Mouse (Mus musculus): ENCODE results near the gene Chchd6. TPM values are rescaled to one million over a fixed set of nuclear protein-coding genes. Genes with fewer than 3 reads are reported as not detected.
A peak's percentile ranks its signal among the peaks of the same experiment; 100 is the strongest.

The Chchd6 gene
- polyA plus RNA-seq, 1 experiment from 2014 or later = 145 TPM

- Histone ChIP-seq H3K27ac (replicated peaks) (peak overlapping the region; percentile 71), H3K4me3 (peak overlapping the region; percentile 92; the same call in 1 of the 2 replicates), H3K4me1 (peaks cover 68% of the 10 kb centered on the region), H3K27me3 (0 out of 2 replicates have a peak, but pooled peaks cover 3% of the 10 kb centered on the region), H3K4me2 (replicated peaks) (peak overlapping the region; percentile 90), H3K9ac (replicated peaks) (no peak overlapping the region), H3K36me3 (0 out of 2 replicates have a peak, but pooled peaks cover 5% of the 10 kb centered on the region), H3K9me3 (no peaks in the 10 kb centered on the region)
- ATAC-seq (replicated peaks) = no peak
- WGBS = 76% methylated on average over 3 of the region's 3 CpGs
Measured at GRCm38 (mm10) chr6:89359192-89359591, 236.3 kb downstream of the Chchd6 start.

DNA sequence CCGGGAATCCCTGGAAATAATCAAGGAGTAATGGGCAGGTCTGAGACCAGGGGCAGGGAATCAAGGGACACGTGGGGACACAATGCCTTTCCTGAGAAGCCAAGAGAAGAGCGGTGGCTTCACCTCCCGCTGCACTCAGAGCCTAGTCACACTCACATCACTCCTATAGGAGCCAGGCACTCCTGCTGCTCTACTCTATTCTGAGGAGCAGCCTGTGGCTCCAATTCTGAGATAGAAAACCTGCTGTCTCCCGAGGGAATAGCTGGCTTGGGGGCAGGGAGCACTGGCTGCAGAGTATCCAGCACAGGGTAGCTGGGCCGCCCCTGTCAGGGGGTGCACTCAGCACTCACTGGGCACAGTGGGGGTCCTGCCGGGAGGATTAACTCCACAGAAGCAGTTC lies 239.8 kb downstream of the Chchd6 start:
- 31% methylated on average over 7 of the region's 7 CpGs for WGBS
- H3K4me1 ChIP-seq = peaks cover 83% of the 10 kb centered on the region
- H3K27me3 ChIP-seq = no peaks in the 10 kb centered on the region
- H3K27ac ChIP-seq (replicated peaks) = no peak overlapping the region
- no peak for ATAC-seq (replicated peaks)
- no peak overlapping the region for H3K4me2 ChIP-seq (replicated peaks)
- H3K36me3 ChIP-seq = peaks cover 11% of the 10 kb centered on the region; the same call in 1 of the 2 replicates
- H3K9me3 ChIP-seq = no peaks in the 10 kb centered on the region
- no peak overlapping the region for H3K4me3 ChIP-seq
- no peak overlapping the region for H3K9ac ChIP-seq (replicated peaks)

DNA sequence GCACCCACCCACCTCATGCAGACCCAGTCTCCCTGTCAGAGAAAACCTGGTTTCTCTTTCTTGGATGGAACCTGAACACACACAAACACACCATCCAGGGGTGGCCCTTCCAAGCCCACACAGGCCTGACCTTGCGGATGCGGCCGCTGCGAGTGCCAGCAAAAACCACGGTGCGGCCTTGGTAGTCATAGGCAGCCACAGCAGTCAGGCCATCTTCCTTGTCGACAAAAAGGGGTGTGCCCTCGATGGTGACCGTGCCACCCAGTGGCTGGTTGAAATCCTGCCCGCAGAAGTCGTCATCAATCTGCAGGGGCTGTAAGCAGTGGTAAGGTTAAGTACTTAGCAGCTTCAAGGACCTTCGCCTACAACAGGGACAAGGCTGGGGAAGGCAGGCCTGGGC lies 240.7 kb downstream of the Chchd6 start:
- no peak for ATAC-seq (replicated peaks)
- no peaks in the 10 kb centered on the region for H3K9me3 ChIP-seq
- no peak overlapping the region for H3K4me2 ChIP-seq (replicated peaks)
- H3K4me1 ChIP-seq = peaks cover 77% of the 10 kb centered on the region
- H3K36me3 ChIP-seq = peaks cover 14% of the 10 kb centered on the region
- no peak overlapping the region for H3K27ac ChIP-seq (replicated peaks)
- no peaks in the 10 kb centered on the region for H3K27me3 ChIP-seq
- 87% methylated on average over 12 of the region's 12 CpGs for WGBS
- H3K9ac ChIP-seq (replicated peaks) = no peak overlapping the region
- H3K4me3 ChIP-seq = no peak overlapping the region

DNA sequence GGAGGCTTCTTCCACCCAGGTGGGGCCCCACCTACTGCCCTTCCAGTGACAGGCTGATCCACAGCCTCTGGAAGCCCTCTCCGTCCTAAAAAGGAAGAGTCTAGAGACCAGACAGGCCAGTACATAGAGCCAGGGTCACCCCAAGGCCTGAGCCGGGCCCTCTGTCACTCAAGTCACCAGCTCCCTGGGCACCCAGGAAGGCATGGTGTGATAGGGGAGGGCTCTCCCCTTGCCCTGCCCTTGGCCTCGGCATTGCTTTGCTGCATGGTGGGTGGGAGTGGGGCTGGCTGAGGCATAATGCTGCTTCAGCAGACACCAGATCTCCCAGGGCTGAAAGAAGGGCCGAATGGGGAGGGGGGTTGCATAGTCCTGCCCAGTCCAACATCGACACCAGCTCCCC lies 241.4 kb downstream of the Chchd6 start:
- no peaks in the 10 kb centered on the region for H3K9me3 ChIP-seq
- H3K4me3 ChIP-seq = no peak overlapping the region
- no peaks in the 10 kb centered on the region for H3K27me3 ChIP-seq
- H3K4me2 ChIP-seq (replicated peaks) = no peak overlapping the region
- H3K36me3 ChIP-seq = peaks cover 15% of the 10 kb centered on the region
- peaks cover 70% of the 10 kb centered on the region for H3K4me1 ChIP-seq
- no peak for ATAC-seq (replicated peaks)
- 74% methylated on average over 5 of the region's 5 CpGs for WGBS
- no peak overlapping the region for H3K9ac ChIP-seq (replicated peaks)
- no peak overlapping the region for H3K27ac ChIP-seq (replicated peaks)

GRCm38 (mm10) chr6:89353101-89353500 lies 242.4 kb downstream of the Chchd6 start:
- peaks cover 15% of the 10 kb centered on the region for H3K36me3 ChIP-seq
- no peak for ATAC-seq (replicated peaks)
- no peak overlapping the region for H3K4me3 ChIP-seq
- no peak overlapping the region for H3K9ac ChIP-seq (replicated peaks)
- H3K4me2 ChIP-seq (replicated peaks) = no peak overlapping the region
- peaks cover 61% of the 10 kb centered on the region for H3K4me1 ChIP-seq
- no peaks in the 10 kb centered on the region for H3K9me3 ChIP-seq
- H3K27me3 ChIP-seq = no peaks in the 10 kb centered on the region
- 70% methylated on average over 8 of the region's 8 CpGs for WGBS
- H3K27ac ChIP-seq (replicated peaks) = no peak overlapping the region

DNA sequence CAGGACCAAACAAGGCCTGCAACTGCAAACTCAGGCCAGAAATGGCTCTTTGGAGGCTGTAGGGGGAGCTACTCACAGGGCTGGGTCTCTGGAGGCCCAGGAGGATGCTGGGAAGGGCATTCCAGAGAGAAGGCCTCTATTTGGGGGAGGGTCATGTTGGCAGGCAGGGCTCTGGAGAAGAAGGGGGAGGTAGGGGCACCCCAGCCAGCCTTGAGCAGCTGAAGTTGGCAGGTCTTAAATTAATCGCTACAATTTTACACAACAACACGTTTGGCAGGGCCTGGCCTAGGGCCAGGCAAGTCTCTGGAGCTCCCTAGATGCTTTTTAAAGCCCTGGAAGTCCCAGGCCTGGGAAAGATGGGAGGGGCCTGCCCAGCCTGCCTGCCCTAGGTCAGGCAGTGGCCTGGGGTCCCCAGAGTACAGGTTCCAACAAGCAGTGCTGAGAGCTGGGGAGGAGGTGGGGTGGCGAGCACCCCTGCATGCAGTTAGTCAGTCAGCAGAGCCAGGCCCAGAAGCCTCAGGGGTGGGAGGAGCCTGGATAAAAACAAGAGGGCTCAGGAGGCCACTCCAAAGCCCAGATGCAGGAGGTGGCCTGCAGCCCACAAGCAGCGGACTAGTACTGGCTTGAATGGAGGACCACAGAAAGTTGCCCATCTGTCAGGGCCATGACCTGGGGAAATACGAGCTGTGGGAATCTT lies 243.9 kb downstream of the Chchd6 start:
- Histone ChIP-seq H3K36me3 (peaks cover 24% of the 10 kb centered on the region), H3K4me1 (peaks cover 54% of the 10 kb centered on the region), H3K27ac (replicated peaks) (peak overlapping the region; percentile 79), H3K9me3 (no peaks in the 10 kb centered on the region), H3K4me2 (replicated peaks) (no peak overlapping the region), H3K9ac (replicated peaks) (no peak overlapping the region; the same call in 1 of the 2 replicates), H3K27me3 (no peaks in the 10 kb centered on the region), H3K4me3 (no peak overlapping the region)
- WGBS = 15% methylated on average over 5 of the region's 5 CpGs
- peak; percentile 79 for ATAC-seq (replicated peaks)

- WGBS = 100% methylated on average over 2 of the region's 2 CpGs
- ATAC-seq (replicated peaks) = no peak
- peaks cover 52% of the 10 kb centered on the region for H3K4me1 ChIP-seq
- no peaks in the 10 kb centered on the region for H3K27me3 ChIP-seq
- no peak overlapping the region for H3K9ac ChIP-seq (replicated peaks)
- no peak overlapping the region for H3K4me2 ChIP-seq (replicated peaks)
- peak overlapping the region; percentile 79; the same call in 1 of the 2 replicates for H3K27ac ChIP-seq (replicated peaks)
- H3K4me3 ChIP-seq = no peak overlapping the region
- H3K9me3 ChIP-seq = no peaks in the 10 kb centered on the region
- peaks cover 24% of the 10 kb centered on the region for H3K36me3 ChIP-seq
Measured at GRCm38 (mm10) chr6:89350520-89350919, 244.9 kb downstream of the Chchd6 start.

GRCm38 (mm10) chr6:89350037-89350515 lies 245.4 kb downstream of the Chchd6 start:
- Histone ChIP-seq H3K27ac (replicated peaks) (no peak overlapping the region), H3K4me1 (peaks cover 52% of the 10 kb centered on the region), H3K9ac (replicated peaks) (no peak overlapping the region), H3K27me3 (no peaks in the 10 kb centered on the region), H3K36me3 (peaks cover 24% of the 10 kb centered on the region), H3K4me2 (replicated peaks) (no peak overlapping the region), H3K4me3 (no peak overlapping the region), H3K9me3 (no peaks in the 10 kb centered on the region)
- WGBS = 78% methylated on average over 1 of the region's 1 CpGs
- ATAC-seq (replicated peaks) = no peak

DNA sequence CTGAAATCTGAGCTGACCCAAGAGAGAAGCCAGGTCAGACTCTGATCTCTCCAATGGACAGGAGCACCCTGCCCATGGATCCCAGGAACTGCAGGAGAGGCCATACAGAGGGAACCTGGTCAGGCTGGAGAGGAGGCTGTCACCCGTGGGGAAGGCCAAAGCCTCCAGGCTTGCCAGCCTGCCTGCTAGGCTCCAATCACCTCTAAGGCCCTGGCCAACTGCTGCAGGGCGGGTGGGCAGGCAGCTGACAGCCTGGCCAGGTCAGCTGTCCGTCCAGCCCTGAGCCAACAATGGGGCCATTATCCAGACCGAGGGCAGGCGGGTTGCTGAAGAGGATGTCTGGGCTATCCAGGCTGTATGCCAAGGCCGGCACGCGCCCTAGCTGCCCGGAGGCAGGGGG lies 247.1 kb downstream of the Chchd6 start:
- Histone ChIP-seq H3K36me3 (peaks cover 18% of the 10 kb centered on the region), H3K9ac (replicated peaks) (no peak overlapping the region), H3K27me3 (no peaks in the 10 kb centered on the region), H3K4me3 (no peak overlapping the region), H3K9me3 (no peaks in the 10 kb centered on the region), H3K4me2 (replicated peaks) (no peak overlapping the region), H3K4me1 (peaks cover 52% of the 10 kb centered on the region), H3K27ac (replicated peaks) (no peak overlapping the region)
- WGBS = 72% methylated on average over 9 of the region's 9 CpGs
- no peak for ATAC-seq (replicated peaks)

GRCm38 (mm10) chr6:89347792-89348191 lies 247.7 kb downstream of the Chchd6 start:
- H3K4me2 ChIP-seq (replicated peaks) = no peak overlapping the region
- no peaks in the 10 kb centered on the region for H3K9me3 ChIP-seq
- no peaks in the 10 kb centered on the region for H3K27me3 ChIP-seq
- H3K9ac ChIP-seq (replicated peaks) = no peak overlapping the region
- 59% methylated on average over 1 of the region's 1 CpGs for WGBS
- peaks cover 16% of the 10 kb centered on the region for H3K36me3 ChIP-seq
- H3K4me1 ChIP-seq = peaks cover 46% of the 10 kb centered on the region
- no peak overlapping the region for H3K4me3 ChIP-seq
- ATAC-seq (replicated peaks) = no peak
- H3K27ac ChIP-seq (replicated peaks) = no peak overlapping the region

DNA sequence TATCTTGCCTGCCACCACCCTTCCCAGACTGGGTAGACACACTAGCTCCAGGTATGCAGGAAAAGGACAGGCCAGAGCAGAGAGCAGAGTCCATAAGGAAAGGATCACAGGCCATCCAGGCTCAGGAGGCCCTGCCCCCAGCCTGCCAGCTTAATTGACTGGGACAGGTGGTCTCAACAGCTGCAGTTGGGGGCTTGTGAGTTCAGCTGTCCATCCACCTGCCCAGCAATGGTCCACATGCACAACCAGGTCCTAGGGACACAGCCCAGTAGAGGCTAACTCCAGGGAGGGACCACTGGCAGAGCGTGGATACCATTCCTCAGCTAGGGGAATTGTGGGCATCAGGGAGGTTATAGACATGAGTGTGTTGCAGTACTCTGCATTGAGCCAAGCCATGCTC lies 249.6 kb downstream of the Chchd6 start:
- Histone ChIP-seq H3K27ac (replicated peaks) (no peak overlapping the region), H3K4me1 (peaks cover 27% of the 10 kb centered on the region), H3K4me3 (no peak overlapping the region), H3K9ac (replicated peaks) (no peak overlapping the region), H3K9me3 (no peaks in the 10 kb centered on the region), H3K27me3 (no peaks in the 10 kb centered on the region), H3K4me2 (replicated peaks) (no peak overlapping the region), H3K36me3 (peaks cover 33% of the 10 kb centered on the region)
- WGBS = 95% methylated on average over 1 of the region's 1 CpGs
- no peak for ATAC-seq (replicated peaks)

- no peak overlapping the region for H3K9ac ChIP-seq (replicated peaks)
- H3K27me3 ChIP-seq = no peaks in the 10 kb centered on the region
- 74% methylated on average over 3 of the region's 3 CpGs for WGBS
- peaks cover 22% of the 10 kb centered on the region for H3K4me1 ChIP-seq
- H3K36me3 ChIP-seq = peaks cover 37% of the 10 kb centered on the region
- no peak overlapping the region for H3K4me3 ChIP-seq
- 0 out of 2 replicates have a peak overlapping the region, but pooled peaks have one; percentile 53 for H3K27ac ChIP-seq (replicated peaks)
- H3K9me3 ChIP-seq = no peaks in the 10 kb centered on the region
- no peak overlapping the region for H3K4me2 ChIP-seq (replicated peaks)
- ATAC-seq (replicated peaks) = no peak
Measured at GRCm38 (mm10) chr6:89345486-89345785, 250.0 kb downstream of the Chchd6 start.

Measured in forebrain, embryonic 15.5 days (tissue).